Mouse (Mus musculus) splenic B cell, adult 2 months (primary cell): ENCODE results near the gene Zfp697.
"Not testable (repeated sequence)": the region's sequence is repeated elsewhere in the genome, so short reads cannot be mapped to it uniquely, and the experiment has no call there.

ENCODE experiments used
- DNase-seq: peaks from one replicate; pipeline ENCODE4 v3.0.0-alpha.2; 2011; ENCODE audit warnings: low read depth, low spot score
- H3K27me3 ChIP-seq: 2 replicates; pipeline ENCODE4 v1.6.1; 2012; ENCODE audit warnings: mild to moderate bottlenecking, low read length, moderate library complexity, mixed read lengths; ENCODE audit not compliant: control insufficient read depth, poor library complexity, insufficient read depth, severe bottlenecking
- H3K36me3 ChIP-seq: 2 replicates; pipeline ENCODE4 v1.6.1; 2012; ENCODE audit warnings: mild to moderate bottlenecking, low read length, moderate library complexity, mixed read lengths; ENCODE audit not compliant: control insufficient read depth, poor library complexity, insufficient read depth, severe bottlenecking

Gene Zfp697

DNA sequence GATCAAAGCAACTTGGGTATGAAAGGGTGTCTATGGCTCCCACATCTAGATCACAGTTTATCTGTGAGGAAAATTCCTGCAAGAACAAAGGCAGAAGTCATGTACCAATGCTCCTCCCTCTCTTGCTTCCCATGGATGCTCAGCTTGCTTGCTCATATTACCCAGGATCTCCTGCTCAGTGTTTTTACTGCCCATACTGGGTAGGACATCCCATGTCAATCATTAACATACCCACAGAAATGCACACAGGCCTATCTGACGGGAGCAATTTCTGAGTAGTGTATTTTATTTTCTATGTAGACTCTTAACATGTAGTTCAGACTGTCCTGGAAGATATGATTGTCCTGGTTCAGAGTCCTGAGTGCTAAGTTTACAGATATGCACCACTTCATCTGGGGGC is 88.8 kb downstream of the Zfp697 start:
- DNase-seq, H3K36me3 ChIP-seq, H3K27me3 ChIP-seq: not testable (repeated sequence)

DNA sequence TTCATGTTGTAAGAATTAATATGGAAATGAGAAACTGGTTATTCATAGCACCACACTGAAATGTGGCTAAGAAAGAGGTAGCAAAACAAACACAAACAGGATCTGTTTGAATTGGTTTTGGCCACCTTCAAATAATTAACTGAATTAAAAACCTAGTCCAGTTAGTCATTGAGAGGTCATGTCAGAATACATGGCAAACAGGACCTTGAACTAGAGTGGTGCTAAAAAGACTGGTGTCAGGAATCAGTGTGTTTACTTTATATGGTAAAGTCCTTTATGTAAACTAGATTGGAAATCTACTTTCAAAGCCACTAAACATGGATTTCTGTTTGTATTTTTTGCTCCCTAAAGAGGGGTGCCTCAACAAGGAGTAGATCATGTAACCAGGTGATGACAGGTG is 89.2 kb downstream of the Zfp697 start:
- not testable (repeated sequence) for DNase-seq, H3K27me3 ChIP-seq, H3K36me3 ChIP-seq

DNA sequence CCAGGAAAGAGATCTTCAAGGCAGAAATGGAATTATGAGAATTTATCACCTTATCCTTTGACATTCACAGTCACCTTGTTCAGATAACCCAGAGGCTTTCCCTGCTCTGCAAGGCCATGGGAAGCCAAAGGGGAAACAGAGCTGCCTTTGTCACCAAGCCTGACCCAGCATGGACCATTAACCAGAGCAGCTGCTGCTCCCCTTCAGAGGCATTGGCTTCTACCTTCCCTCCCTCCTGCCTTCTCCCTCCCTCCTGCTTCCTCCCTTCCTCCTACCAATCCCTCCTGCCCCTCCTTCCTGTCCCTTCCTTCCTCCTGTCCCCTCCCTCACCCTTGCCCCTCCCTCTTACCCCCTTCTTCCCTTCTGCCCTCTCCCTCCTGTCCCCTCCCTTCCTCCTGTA is 111.9 kb downstream of the Zfp697 start:
- DNase-seq, H3K27me3 ChIP-seq, H3K36me3 ChIP-seq: not testable (repeated sequence)

DNA sequence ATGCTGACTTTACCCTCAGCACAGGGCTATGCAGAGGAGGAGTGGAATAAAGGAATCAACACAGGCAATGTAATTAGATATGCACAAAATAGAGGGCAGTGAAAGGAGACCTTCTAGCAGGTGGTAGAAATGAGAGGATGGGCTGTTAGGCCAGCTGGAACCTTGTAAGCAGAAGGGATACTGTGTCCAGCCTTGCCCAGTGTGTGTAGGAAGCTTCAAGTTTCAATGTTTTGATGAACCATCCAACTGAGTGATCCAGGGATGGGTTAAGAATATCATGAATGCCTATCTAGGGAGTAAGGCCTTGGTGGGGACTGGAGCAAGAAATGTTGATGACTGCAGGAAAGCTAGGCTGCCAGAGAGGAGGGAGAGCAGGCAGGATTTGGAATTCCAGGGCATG is 112.8 kb downstream of the Zfp697 start:
- not testable (repeated sequence) for DNase-seq, H3K27me3 ChIP-seq

DNA sequence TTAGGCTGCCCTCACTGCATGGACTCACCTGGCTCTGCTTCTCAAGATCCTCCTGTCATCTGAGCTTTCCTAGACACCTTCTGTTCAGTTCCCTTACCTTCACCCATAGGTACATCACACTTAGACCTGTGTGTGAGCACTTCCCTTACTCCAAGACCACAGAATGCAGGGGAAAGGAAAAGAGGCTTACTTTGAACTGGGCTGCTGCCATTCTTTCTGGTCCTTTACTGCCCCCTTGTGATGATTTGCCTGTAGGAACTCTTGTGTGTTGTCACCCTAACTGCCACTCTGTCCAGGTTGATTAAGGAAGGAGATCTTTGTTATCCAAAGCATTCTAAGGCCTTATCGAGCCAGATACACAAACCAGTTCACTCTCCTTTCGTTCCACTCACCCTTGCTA is 114.5 kb downstream of the Zfp697 start:
- DNase-seq, H3K27me3 ChIP-seq, H3K36me3 ChIP-seq: not testable (repeated sequence)

More for the DNA sequence above, 112.8 kb downstream of the Zfp697 start:
- H3K36me3 ChIP-seq = not testable (repeated sequence)

DNA sequence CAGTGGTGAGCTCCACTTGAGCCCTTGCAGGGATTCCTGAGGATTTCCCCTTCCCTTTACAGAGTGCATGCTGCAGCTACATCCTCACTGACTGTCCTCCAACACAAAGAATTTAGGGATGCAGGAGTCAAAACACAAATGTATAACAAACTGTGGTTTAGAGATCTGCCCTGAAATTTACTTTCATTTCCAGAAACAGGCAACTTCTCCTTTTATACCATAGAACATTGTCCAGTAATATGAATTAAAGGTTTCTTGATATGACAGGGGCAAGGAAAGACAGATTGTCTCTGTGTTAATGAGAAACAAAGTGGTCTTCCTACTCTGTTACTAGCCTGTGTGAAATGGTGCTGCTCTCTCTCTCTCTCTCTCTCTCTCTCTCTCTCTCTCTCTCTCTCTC is 115.1 kb downstream of the Zfp697 start:
- not testable (repeated sequence) for DNase-seq, H3K27me3 ChIP-seq, H3K36me3 ChIP-seq

DNA sequence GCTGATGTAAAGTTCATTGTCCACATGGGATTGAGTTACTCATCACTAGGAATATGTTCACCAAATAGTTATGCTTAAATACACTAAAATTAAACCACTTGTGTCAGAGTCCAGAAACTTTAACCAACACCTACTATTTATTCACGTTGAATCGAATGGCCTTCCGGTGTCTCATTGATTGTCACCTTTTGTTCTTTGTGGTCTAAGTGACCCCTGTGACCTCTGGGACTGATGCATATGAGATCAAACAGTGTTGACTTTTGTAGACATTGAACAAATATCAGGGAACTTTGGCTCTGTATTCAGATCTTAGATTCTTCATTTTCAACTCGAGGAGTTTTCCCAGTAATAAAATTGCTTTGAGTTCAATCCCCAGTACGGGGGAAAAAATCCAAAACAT is 125.0 kb downstream of the Zfp697 start:
- not testable (repeated sequence) for H3K36me3 ChIP-seq, DNase-seq, H3K27me3 ChIP-seq

DNA sequence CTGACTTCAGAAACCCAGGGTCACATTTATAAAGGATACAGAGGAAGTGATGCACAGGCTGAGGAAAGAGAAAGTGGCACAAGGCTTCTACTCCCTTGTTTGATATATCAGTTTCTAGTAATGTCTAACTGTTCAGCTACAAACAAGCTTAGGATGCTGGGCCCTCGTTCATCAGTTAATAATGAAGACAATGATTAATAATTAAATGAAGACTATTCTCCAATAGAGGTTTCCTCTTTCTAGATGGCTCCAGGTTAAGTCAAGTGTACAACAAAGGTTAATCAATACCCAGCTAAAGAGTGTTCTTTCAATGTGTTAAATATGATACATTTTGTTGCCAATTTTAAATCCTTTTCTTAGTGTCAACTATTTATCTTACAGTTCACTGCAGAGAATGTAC is 128.2 kb downstream of the Zfp697 start, which contains the start of gene Hsd3b4:
Gene Hsd3b4 (minus strand): TSS at position 101 of the 400 bp plus-strand sequence.
- not testable (repeated sequence) for H3K27me3 ChIP-seq, DNase-seq, H3K36me3 ChIP-seq

DNA sequence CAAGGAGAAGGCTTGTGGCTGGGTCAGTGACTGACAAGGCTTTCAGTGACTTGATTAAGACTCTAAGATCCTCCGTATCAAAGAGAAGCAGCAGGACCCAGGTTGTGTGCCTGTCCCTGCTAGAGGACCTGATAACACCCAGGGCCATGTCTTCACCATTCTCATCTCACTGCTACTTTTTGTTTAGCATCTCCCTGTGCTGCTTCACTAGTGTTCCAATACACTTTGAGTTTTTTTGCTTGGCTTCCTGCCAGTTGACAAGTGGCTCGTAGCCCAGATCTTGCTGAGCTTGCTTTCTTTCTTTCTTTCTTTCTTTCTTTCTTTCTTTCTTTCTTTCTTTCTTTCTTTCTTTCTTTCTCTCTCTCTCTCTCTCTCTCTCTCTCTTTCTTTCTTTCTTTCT is 140.5 kb downstream of the Zfp697 start:
- DNase-seq, H3K27me3 ChIP-seq, H3K36me3 ChIP-seq: not testable (repeated sequence)

DNA sequence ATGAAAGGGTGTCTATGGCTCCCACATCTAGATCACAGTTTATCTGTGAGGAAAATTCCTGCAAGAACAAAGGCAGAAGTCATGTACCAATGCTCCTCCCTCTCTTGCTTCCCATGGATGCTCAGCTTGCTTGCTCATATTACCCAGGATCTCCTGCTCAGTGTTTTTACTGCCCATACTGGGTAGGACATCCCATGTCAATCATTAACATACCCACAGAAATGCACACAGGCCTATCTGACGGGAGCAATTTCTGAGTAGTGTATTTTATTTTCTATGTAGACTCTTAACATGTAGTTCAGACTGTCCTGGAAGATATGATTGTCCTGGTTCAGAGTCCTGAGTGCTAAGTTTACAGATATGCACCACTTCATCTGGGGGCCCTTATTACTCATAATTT is 142.3 kb downstream of the Zfp697 start:
- DNase-seq, H3K27me3 ChIP-seq: not testable (repeated sequence)

DNA sequence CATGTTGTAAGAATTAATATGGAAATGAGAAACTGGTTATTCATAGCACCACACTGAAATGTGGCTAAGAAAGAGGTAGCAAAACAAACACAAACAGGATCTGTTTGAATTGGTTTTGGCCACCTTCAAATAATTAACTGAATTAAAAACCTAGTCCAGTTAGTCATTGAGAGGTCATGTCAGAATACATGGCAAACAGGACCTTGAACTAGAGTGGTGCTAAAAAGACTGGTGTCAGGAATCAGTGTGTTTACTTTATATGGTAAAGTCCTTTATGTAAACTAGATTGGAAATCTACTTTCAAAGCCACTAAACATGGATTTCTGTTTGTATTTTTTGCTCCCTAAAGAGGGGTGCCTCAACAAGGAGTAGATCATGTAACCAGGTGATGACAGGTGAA is 142.7 kb downstream of the Zfp697 start:
- not testable (repeated sequence) for H3K36me3 ChIP-seq, DNase-seq

More for the DNA sequence above, 142.3 kb downstream of the Zfp697 start:
- H3K36me3 ChIP-seq = not testable (repeated sequence)

DNA sequence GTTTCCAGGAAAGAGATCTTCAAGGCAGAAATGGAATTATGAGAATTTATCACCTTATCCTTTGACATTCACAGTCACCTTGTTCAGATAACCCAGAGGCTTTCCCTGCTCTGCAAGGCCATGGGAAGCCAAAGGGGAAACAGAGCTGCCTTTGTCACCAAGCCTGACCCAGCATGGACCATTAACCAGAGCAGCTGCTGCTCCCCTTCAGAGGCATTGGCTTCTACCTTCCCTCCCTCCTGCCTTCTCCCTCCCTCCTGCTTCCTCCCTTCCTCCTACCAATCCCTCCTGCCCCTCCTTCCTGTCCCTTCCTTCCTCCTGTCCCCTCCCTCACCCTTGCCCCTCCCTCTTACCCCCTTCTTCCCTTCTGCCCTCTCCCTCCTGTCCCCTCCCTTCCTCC is 165.4 kb downstream of the Zfp697 start:
- not testable (repeated sequence) for DNase-seq, H3K27me3 ChIP-seq, H3K36me3 ChIP-seq

More for the DNA sequence above, 142.7 kb downstream of the Zfp697 start:
- not testable (repeated sequence) for H3K27me3 ChIP-seq

DNA sequence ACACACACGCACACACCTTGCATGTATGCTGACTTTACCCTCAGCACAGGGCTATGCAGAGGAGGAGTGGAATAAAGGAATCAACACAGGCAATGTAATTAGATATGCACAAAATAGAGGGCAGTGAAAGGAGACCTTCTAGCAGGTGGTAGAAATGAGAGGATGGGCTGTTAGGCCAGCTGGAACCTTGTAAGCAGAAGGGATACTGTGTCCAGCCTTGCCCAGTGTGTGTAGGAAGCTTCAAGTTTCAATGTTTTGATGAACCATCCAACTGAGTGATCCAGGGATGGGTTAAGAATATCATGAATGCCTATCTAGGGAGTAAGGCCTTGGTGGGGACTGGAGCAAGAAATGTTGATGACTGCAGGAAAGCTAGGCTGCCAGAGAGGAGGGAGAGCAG is 166.2 kb downstream of the Zfp697 start:
- DNase-seq, H3K36me3 ChIP-seq, H3K27me3 ChIP-seq: not testable (repeated sequence)

DNA sequence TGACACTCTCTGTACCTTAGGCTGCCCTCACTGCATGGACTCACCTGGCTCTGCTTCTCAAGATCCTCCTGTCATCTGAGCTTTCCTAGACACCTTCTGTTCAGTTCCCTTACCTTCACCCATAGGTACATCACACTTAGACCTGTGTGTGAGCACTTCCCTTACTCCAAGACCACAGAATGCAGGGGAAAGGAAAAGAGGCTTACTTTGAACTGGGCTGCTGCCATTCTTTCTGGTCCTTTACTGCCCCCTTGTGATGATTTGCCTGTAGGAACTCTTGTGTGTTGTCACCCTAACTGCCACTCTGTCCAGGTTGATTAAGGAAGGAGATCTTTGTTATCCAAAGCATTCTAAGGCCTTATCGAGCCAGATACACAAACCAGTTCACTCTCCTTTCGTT is 168.0 kb downstream of the Zfp697 start:
- H3K27me3 ChIP-seq, DNase-seq, H3K36me3 ChIP-seq: not testable (repeated sequence)

DNA sequence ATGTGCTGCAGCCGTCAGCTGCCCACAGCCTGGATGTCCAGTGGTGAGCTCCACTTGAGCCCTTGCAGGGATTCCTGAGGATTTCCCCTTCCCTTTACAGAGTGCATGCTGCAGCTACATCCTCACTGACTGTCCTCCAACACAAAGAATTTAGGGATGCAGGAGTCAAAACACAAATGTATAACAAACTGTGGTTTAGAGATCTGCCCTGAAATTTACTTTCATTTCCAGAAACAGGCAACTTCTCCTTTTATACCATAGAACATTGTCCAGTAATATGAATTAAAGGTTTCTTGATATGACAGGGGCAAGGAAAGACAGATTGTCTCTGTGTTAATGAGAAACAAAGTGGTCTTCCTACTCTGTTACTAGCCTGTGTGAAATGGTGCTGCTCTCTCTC is 168.6 kb downstream of the Zfp697 start:
- not testable (repeated sequence) for DNase-seq, H3K27me3 ChIP-seq, H3K36me3 ChIP-seq

DNA sequence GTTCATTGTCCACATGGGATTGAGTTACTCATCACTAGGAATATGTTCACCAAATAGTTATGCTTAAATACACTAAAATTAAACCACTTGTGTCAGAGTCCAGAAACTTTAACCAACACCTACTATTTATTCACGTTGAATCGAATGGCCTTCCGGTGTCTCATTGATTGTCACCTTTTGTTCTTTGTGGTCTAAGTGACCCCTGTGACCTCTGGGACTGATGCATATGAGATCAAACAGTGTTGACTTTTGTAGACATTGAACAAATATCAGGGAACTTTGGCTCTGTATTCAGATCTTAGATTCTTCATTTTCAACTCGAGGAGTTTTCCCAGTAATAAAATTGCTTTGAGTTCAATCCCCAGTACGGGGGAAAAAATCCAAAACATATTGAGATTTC is 178.4 kb downstream of the Zfp697 start:
- DNase-seq, H3K27me3 ChIP-seq, H3K36me3 ChIP-seq: not testable (repeated sequence)
